Mouse (Mus musculus) lung, postnatal 10 days (tissue): ENCODE results near the gene Abhd18.
"Not testable (repeated sequence)": the region's sequence is repeated elsewhere in the genome, so short reads cannot be mapped to it uniquely, and the experiment has no call there.

ENCODE experiments used
- DNase-seq: peaks from one replicate; pipeline ENCODE4 v3.0.0; 2021

Gene Abhd18

GRCm38 (mm10) chr3:40846957-40847017 lies at the start of gene Abhd18:
Abhd18 (plus strand) TSS chr3:40846970.
- not testable (repeated sequence) for DNase-seq

- no peak for DNase-seq
Observed at GRCm38 (mm10) chr3:40798054-40798453, 48.7 kb upstream of the Abhd18 start.

GRCm38 (mm10) chr3:40798500-40798899 lies 48.3 kb upstream of the Abhd18 start:
- peak; percentile 63 for DNase-seq

- DNase-seq, result peak; percentile 98
Observed at GRCm38 (mm10) chr3:40799530-40800372, 47.0 kb upstream of the Abhd18 start, which contains the start of gene Plk4. Plk4 (plus strand) TSS chr3:40800019.

GRCm38 (mm10) chr3:40800373-40800823 lies 46.4 kb upstream of the Abhd18 start:
- peak; percentile 43 for DNase-seq

- DNase-seq, result no peak
Observed at GRCm38 (mm10) chr3:40806871-40807270, 39.9 kb upstream of the Abhd18 start.

- no peak for DNase-seq
Observed at GRCm38 (mm10) chr3:40808686-40809085, 38.1 kb upstream of the Abhd18 start.

GRCm38 (mm10) chr3:40809894-40810293 lies 36.9 kb upstream of the Abhd18 start:
- no peak for DNase-seq

GRCm38 (mm10) chr3:40813275-40813674 lies 33.5 kb upstream of the Abhd18 start:
- DNase-seq, result no peak

- DNase-seq, result not testable (repeated sequence)
Observed at GRCm38 (mm10) chr3:40845521-40845920, 1.2 kb upstream of the Abhd18 start.

GRCm38 (mm10) chr3:40846473-40846956 lies 255 bp upstream of the Abhd18 start, which contains the start of gene Mfsd8:
Mfsd8 (minus strand) TSS chr3:40846886.
- peak; percentile 98 for DNase-seq

GRCm38 (mm10) chr3:40847018-40847417 lies 248 bp downstream of the Abhd18 start:
- peak; percentile 61 for DNase-seq

GRCm38 (mm10) chr3:40847936-40848335 lies 1.2 kb downstream of the Abhd18 start:
- DNase-seq, result not testable (repeated sequence)

- not testable (repeated sequence) for DNase-seq
Observed at GRCm38 (mm10) chr3:40853123-40853738, 6.5 kb downstream of the Abhd18 start.

GRCm38 (mm10) chr3:40893816-40894258 lies 47.1 kb downstream of the Abhd18 start:
- peak; percentile 99 for DNase-seq

- DNase-seq, result peak; percentile 24
Observed at GRCm38 (mm10) chr3:40894336-40894735, 47.6 kb downstream of the Abhd18 start.

GRCm38 (mm10) chr3:40902443-40902842 lies 55.7 kb downstream of the Abhd18 start, which contains the start of gene 1700034I23Rik:
1700034I23Rik (minus strand) TSS chr3:40902543.
- DNase-seq, result not testable (repeated sequence)

- no peak for DNase-seq
Observed at GRCm38 (mm10) chr3:40938189-40938588, 91.4 kb downstream of the Abhd18 start.

- no peak for DNase-seq
Observed at GRCm38 (mm10) chr3:40938592-40938991, 91.8 kb downstream of the Abhd18 start.

- DNase-seq, result no peak
Observed at GRCm38 (mm10) chr3:40939019-40939418, 92.2 kb downstream of the Abhd18 start.

- DNase-seq, result peak; percentile 99
Observed at GRCm38 (mm10) chr3:40949170-40949902, 102.6 kb downstream of the Abhd18 start, which contains the start of gene Larp1b. Larp1b (plus strand) TSS chr3:40949828.

- peak; percentile 53 for DNase-seq
Observed at GRCm38 (mm10) chr3:40949903-40950600, 103.3 kb downstream of the Abhd18 start.
